Mouse (Mus musculus): ENCODE results near the gene F10. TPM values are rescaled to one million over a fixed set of nuclear protein-coding genes. Genes with fewer than 3 reads are reported as not detected.
A peak's percentile ranks its signal among the peaks of the same experiment; 100 is the strongest.
"Not testable (repeated sequence)": the region's sequence is repeated elsewhere in the genome, so short reads cannot be mapped to it uniquely, and the experiment has no call there.

F10 gene
- polyA plus RNA-seq, 1 experiment from 2014 or later = 0.88 TPM

DNA sequence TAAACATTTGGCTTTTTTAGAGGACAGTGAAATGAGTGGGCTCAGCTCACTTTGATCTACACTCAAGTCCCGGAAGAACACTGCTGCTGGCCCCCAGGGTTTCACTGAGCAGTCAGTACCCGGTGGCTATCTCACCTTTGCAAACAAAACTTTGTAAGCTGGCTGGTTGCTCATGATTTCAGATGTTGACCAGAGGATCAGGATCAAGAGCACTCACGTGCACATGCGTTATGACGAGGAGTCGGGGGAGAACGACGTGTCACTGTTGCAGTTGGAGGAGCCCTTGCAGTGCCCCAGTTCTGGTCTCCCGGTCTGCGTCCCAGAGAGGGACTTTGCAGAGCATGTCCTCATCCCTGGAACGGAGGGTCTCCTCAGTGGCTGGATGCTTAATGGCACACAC is 36.1 kb downstream of the F10 start:
- Histone ChIP-seq H3K36me3 (ENCODE audit: control insufficient read depth, insufficient read depth, low read length) (peaks cover 32% of the 10 kb centered on the region; the same call in 1 of the 2 replicates), H3K9me3 (ENCODE audit: control insufficient read depth, low read depth, low read length) (no peaks in the 10 kb centered on the region), H3K4me2 (replicated peaks; ENCODE audit: low read depth, low read length) (no peak overlapping the region), H3K9ac (replicated peaks; ENCODE audit: low read depth, low read length) (no peak overlapping the region), H3K4me1 (ENCODE audit: control insufficient read depth, insufficient read depth, low read length) (no peaks in the 10 kb centered on the region), H3K27me3 (ENCODE audit: control insufficient read depth, insufficient read depth, low read length) (no peaks in the 10 kb centered on the region), H3K4me3 (ENCODE audit: low read depth, low read length) (no peak overlapping the region), H3K27ac (ENCODE audit: low read length) (no peak overlapping the region)
- 82% methylated on average over 11 of the region's 11 CpGs for WGBS
- peak; percentile 37; the same call in 1 of the 2 replicates for ATAC-seq (ENCODE audit: insufficient number of reproducible peaks, insufficient read depth, low FRiP score, low read depth)

DNA sequence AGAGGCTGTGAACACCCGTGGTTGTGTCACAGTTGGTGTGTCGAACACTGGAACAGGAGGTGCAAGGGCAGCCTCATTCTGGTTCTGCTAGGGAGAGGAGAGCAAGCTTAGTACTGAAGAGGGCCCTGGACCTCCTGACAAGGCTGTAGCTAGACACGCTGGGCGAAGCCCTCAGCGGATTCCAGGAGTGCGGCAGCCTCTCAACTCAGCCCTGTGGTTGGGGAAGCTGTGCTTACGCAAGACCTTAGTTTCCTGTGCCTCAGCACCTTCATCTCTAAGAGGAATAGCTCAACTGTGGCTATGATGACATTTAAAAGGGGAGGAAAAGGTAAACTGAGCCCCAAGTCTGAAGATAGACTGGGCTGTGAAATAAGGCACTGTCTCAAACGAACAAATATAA is 37.9 kb downstream of the F10 start:
- 94% methylated on average over 8 of the region's 8 CpGs for WGBS
- H3K4me2 ChIP-seq (replicated peaks; ENCODE audit: low read depth, low read length) = no peak overlapping the region
- H3K27me3 ChIP-seq (ENCODE audit: control insufficient read depth, insufficient read depth, low read length) = no peaks in the 10 kb centered on the region
- no peak for ATAC-seq (ENCODE audit: insufficient number of reproducible peaks, insufficient read depth, low FRiP score, low read depth)
- peaks cover 49% of the 10 kb centered on the region for H3K36me3 ChIP-seq (ENCODE audit: control insufficient read depth, insufficient read depth, low read length)
- no peak overlapping the region for H3K9ac ChIP-seq (replicated peaks; ENCODE audit: low read depth, low read length)
- H3K27ac ChIP-seq (ENCODE audit: low read length) = no peak overlapping the region
- H3K9me3 ChIP-seq (ENCODE audit: control insufficient read depth, low read depth, low read length) = no peaks in the 10 kb centered on the region
- H3K4me1 ChIP-seq (ENCODE audit: control insufficient read depth, insufficient read depth, low read length) = no peaks in the 10 kb centered on the region
- H3K4me3 ChIP-seq (ENCODE audit: low read depth, low read length) = no peak overlapping the region

DNA sequence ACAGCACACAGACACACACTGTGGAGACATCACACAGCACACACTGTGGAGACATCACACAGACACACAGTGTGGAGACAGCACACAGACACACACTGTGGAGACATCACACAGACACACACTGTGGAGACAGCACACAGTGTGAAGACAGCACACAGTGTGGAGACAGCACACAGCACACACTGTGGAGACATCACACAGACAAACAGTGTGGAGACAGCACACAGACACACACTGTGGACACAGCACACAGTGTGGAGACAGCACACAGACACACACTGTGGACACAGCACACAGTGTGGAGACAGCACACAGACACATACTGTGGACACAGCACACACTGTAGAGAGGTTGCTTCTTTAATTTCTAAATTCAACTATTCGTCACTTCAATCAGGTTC is 38.5 kb downstream of the F10 start:
- WGBS = 92% methylated on average over 1 of the region's 1 CpGs
- not testable (repeated sequence) for H3K9me3 ChIP-seq (ENCODE audit: control insufficient read depth, low read depth, low read length); H3K4me2 ChIP-seq (replicated peaks; ENCODE audit: low read depth, low read length); H3K4me3 ChIP-seq (ENCODE audit: low read depth, low read length); H3K27me3 ChIP-seq (ENCODE audit: control insufficient read depth, insufficient read depth, low read length); ATAC-seq (ENCODE audit: insufficient number of reproducible peaks, insufficient read depth, low FRiP score, low read depth); H3K4me1 ChIP-seq (ENCODE audit: control insufficient read depth, insufficient read depth, low read length); H3K27ac ChIP-seq (ENCODE audit: low read length); H3K9ac ChIP-seq (replicated peaks; ENCODE audit: low read depth, low read length)
- peaks cover 55% of the 10 kb centered on the region for H3K36me3 ChIP-seq (ENCODE audit: control insufficient read depth, insufficient read depth, low read length)

DNA sequence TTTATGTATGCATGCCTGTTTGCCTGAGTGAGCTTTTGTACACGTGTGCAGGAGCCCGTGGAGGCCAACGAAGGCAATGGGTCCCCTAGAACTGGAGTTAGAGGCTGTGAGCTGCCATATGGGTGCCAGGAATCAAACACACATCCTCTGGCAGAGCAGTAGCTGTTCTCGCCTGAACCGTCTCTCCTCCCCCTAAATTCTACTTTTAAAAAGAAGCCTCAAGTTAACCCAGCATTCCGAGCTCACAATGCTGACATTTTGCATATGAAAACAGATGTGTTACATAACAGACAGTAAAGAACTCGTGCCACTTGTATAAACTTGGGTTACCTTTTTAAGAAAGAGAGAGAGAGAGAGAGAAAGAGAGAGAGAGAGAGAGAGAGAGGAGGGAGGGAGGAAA is 40.4 kb downstream of the F10 start:
- H3K9ac ChIP-seq (replicated peaks; ENCODE audit: low read depth, low read length) = no peak overlapping the region
- 84% methylated on average over 7 of the region's 7 CpGs for WGBS
- H3K9me3 ChIP-seq (ENCODE audit: control insufficient read depth, low read depth, low read length) = no peaks in the 10 kb centered on the region
- ATAC-seq (ENCODE audit: insufficient number of reproducible peaks, insufficient read depth, low FRiP score, low read depth) = no peak
- H3K4me3 ChIP-seq (ENCODE audit: low read depth, low read length) = no peak overlapping the region
- H3K27ac ChIP-seq (ENCODE audit: low read length) = no peak overlapping the region
- no peaks in the 10 kb centered on the region for H3K4me1 ChIP-seq (ENCODE audit: control insufficient read depth, insufficient read depth, low read length)
- no peak overlapping the region for H3K4me2 ChIP-seq (replicated peaks; ENCODE audit: low read depth, low read length)
- H3K36me3 ChIP-seq (ENCODE audit: control insufficient read depth, insufficient read depth, low read length) = peaks cover 68% of the 10 kb centered on the region
- no peaks in the 10 kb centered on the region for H3K27me3 ChIP-seq (ENCODE audit: control insufficient read depth, insufficient read depth, low read length)

DNA sequence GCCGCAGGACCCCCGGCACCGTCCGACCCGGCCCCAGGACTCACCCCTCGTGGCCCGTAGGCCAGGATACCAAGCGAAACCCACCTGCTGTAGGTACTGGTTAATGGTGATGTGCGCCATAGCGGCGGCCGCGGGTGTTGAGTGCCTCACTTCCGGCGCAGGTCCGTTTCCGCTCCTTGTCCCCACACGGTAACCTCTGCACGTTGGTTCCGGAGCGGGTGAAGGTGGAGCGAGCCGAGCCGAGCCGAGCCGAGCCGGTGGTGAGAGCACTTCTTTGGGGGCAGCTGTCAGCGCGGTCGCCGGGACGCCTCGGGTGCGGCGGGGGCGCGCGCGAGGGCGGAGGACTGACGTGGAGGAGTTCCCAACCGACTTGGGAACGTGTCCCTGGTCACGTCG is 67.6 kb downstream of the F10 start:
- H3K9me3 ChIP-seq (ENCODE audit: control insufficient read depth, low read depth, low read length) = no peaks in the 10 kb centered on the region
- peak overlapping the region; percentile 90 for H3K4me2 ChIP-seq (replicated peaks; ENCODE audit: low read depth, low read length)
- H3K4me1 ChIP-seq (ENCODE audit: control insufficient read depth, insufficient read depth, low read length) = peaks cover 17% of the 10 kb centered on the region
- no peaks in the 10 kb centered on the region for H3K27me3 ChIP-seq (ENCODE audit: control insufficient read depth, insufficient read depth, low read length)
- under 1% methylated on average over 45 of the region's 45 CpGs for WGBS
- peak; percentile 75 for ATAC-seq (ENCODE audit: insufficient number of reproducible peaks, insufficient read depth, low FRiP score, low read depth)
- H3K9ac ChIP-seq (replicated peaks; ENCODE audit: low read depth, low read length) = peak overlapping the region; percentile 71
- H3K27ac ChIP-seq (ENCODE audit: low read length) = peak overlapping the region; percentile 90
- H3K4me3 ChIP-seq (ENCODE audit: low read depth, low read length) = peak overlapping the region; percentile 84
- peaks cover 6% of the 10 kb centered on the region for H3K36me3 ChIP-seq (ENCODE audit: control insufficient read depth, insufficient read depth, low read length)

DNA sequence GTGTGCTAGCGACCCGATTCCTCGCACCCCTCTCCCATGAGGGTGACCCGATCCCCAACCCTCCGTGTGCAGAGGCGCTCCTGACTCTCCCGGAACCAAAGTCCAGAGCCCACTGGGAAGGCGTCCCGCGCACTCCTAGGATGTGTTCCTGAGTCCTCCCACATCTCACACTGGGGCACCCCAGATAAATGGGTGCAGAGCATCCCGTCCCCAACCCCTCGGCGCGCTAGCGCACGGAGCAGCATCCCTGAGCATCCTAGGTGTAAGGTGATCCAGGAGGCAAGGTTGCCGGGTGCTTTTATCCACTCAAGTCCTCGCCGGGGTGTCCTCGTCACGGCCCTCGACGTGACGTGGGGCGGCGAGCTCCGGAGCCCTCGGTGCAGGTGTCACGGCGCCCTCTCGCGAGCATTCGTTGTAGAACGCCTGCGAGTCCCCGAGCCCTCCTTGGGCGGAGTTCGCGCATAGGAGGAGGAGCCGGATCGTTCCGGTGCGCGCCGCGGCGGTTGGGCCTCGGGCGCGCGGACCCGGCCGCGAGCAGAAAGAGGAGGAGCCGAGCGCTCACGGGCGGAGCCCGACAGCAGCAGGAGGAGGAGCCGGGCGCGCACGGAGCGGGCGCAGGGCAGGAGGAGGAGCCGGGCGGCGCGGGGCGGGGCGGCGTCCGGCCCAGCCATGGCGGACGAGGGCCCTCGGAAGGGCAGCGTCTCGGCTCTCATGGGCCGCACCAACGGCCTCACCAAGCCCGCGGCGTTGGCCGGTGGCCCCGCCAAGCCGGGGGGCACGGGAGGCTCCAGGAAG is 68.2 kb downstream of the F10 start, which contains the start of the genes Pcid2 and Cul4a:
Gene Pcid2, minus strand, starts transcription at position 373 of the 795 bp plus-strand sequence.
Gene Cul4a, plus strand, starts transcription at position 535 of the 795 bp plus-strand sequence.
- WGBS = under 1% methylated on average over 72 of the region's 87 CpGs
- Histone ChIP-seq H3K36me3 (ENCODE audit: control insufficient read depth, insufficient read depth, low read length) (peaks cover under 1% of the 10 kb centered on the region; the same call in 1 of the 2 replicates), H3K27ac (ENCODE audit: low read length) (peak within 1 kb of the TSS; percentile 90), H3K4me2 (replicated peaks; ENCODE audit: low read depth, low read length) (peak within 1 kb of the TSS; percentile 92), H3K4me3 (ENCODE audit: low read depth, low read length) (peak within 1 kb of the TSS; percentile 84), H3K4me1 (ENCODE audit: control insufficient read depth, insufficient read depth, low read length) (peaks cover 19% of the 10 kb centered on the region), H3K9me3 (ENCODE audit: control insufficient read depth, low read depth, low read length) (no peaks in the 10 kb centered on the region), H3K9ac (replicated peaks; ENCODE audit: low read depth, low read length) (peak within 1 kb of the TSS; percentile 97), H3K27me3 (ENCODE audit: control insufficient read depth, insufficient read depth, low read length) (no peaks in the 10 kb centered on the region)
- peak; percentile 94 for ATAC-seq (ENCODE audit: insufficient number of reproducible peaks, insufficient read depth, low FRiP score, low read depth)

DNA sequence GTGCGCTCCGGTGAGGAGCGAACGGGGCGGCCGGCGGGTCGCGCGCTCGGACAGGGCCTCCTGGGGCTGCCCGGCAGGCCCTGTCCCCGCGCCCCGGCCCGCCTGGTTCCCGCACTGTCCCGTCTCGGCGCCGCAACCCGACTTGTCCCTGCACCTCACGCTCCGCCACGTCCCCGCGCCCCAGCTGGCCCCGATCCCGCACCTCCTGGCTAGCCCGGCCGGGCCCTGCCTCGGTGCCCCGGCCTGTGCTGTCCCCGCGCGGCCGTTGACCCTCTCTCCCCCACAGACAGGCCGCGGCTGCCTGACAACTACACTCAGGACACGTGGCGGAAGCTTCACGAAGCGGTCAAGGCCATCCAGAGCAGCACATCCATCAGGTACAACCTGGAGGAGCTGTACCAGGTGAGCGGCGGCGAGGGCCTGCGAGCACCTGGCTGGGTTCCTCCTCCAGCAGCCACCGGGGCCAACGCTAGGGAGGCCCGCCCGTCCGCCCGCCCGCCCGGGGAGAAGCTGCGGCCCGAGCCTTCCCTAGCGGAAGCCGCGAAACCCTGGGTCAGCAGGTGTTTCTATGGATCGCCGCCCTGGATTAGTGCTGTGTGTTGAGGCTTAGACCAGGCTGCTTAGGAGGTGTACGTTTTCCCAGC is 68.9 kb downstream of the F10 start:
- H3K9ac ChIP-seq (replicated peaks; ENCODE audit: low read depth, low read length) = peak overlapping the region; percentile 97
- ATAC-seq (ENCODE audit: insufficient number of reproducible peaks, insufficient read depth, low FRiP score, low read depth) = peak; percentile 43
- under 1% methylated on average over 52 of the region's 63 CpGs for WGBS
- H3K4me3 ChIP-seq (ENCODE audit: low read depth, low read length) = peak overlapping the region; percentile 84
- H3K36me3 ChIP-seq (ENCODE audit: control insufficient read depth, insufficient read depth, low read length) = no peaks in the 10 kb centered on the region
- H3K27ac ChIP-seq (ENCODE audit: low read length) = peak overlapping the region; percentile 66
- H3K4me2 ChIP-seq (replicated peaks; ENCODE audit: low read depth, low read length) = peak overlapping the region; percentile 92
- no peaks in the 10 kb centered on the region for H3K27me3 ChIP-seq (ENCODE audit: control insufficient read depth, insufficient read depth, low read length)
- H3K4me1 ChIP-seq (ENCODE audit: control insufficient read depth, insufficient read depth, low read length) = peaks cover 19% of the 10 kb centered on the region
- H3K9me3 ChIP-seq (ENCODE audit: control insufficient read depth, low read depth, low read length) = no peaks in the 10 kb centered on the region
